Mouse (Mus musculus): ENCODE measurements around the gene Psmb7.

Gene Psmb7

DNA sequence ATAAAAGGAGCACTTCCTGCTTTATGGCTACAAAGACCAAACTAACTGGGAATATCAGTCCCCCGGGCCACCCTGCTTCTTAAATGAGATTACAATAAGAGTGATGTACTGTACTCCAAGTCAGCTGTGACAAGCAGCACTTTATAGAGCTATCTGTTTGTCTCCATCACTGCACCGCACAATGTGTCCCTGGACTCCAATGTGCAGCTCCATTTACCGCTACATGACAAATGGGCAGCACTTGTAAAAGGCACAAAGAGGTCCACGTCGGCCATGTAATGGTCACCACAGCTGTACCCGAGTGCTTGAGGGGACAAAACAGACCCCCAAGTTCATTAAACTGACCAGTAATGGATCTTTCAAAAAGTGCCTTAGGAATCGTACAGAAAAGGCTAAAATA lies 49.0 kb downstream of the Psmb7 start:
- no peak for DNase-seq (ENCODE audit: low read depth in 1 of 2, low spot score in 2 of 2)

DNA sequence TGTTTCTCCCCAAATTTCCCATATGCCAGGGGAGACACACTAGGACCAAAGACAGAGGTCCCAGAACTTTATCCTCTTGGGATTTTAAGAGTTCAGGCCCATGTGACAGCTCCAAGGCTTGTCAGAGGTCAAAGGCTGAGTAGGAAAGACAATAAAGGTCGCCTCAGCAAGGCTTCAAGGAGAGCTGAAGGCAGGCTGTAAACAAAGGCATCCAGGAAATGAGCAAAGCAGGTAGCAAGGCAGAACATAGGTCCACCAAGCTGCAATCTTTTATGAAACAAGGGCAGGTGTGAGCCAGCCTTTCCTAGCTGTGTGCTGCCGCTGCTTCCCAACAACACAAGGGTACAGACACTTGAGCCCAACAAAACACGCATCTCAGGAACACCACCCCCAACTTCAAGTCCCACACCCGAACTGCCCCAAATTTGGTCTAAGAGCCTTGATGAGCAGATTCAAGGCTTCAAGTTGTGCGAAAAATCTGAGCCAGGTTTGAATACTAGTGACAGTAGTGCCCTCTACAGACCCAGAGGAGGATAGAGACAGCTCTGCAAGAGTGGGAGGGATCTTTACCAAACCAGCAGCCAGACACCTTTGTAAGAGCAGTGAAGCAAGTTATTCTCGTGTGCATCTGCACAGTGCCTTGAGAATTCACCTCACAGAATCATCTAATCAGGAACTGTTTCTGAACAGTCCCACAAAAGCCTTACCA lies 52.0 kb downstream of the Psmb7 start:
- no peak for DNase-seq (ENCODE audit: low read depth in 1 of 2, low spot score in 2 of 2)

DNA sequence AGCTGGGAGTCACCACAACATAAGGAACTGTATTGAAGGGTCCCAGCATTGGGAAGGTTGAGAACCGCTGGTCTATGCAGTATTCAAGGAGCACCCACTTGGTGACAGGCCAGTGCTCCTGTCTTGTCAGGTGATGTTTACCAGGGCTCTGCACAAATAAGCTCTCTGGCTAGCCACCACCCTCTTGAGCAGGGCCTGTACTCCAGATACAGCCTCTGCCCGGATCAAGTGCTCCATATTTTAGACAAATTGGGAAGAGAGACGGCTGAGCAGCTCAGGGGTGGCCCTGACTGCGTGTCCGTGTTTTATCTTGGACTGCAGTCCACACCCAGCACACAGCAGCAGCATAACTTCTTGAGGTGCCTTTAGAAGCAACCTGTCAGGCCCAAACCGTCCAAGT lies 57.2 kb downstream of the Psmb7 start:
- no peak for DNase-seq (ENCODE audit: low read depth in 1 of 2, low spot score in 2 of 2)

DNA sequence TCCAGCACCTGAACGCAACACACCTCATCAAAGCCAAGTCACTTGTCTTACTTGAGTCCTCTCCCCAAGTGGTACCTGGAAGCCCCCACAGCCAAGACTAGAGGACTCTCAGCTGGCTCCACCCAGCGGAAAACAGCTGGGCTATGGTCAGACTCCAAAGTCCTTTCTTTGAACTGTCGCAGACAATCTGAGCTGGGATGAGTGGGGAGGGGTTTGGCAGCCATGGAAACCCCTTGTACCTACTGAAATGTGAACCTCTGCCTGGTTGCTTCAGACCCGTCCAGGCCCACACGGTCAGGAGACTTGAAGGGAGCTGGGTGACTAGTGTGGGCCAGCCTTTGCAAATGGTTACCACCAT lies 58.5 kb downstream of the Psmb7 start:
- DNase-seq (ENCODE audit: low read depth in 1 of 2, low spot score in 2 of 2), result no peak

DNA sequence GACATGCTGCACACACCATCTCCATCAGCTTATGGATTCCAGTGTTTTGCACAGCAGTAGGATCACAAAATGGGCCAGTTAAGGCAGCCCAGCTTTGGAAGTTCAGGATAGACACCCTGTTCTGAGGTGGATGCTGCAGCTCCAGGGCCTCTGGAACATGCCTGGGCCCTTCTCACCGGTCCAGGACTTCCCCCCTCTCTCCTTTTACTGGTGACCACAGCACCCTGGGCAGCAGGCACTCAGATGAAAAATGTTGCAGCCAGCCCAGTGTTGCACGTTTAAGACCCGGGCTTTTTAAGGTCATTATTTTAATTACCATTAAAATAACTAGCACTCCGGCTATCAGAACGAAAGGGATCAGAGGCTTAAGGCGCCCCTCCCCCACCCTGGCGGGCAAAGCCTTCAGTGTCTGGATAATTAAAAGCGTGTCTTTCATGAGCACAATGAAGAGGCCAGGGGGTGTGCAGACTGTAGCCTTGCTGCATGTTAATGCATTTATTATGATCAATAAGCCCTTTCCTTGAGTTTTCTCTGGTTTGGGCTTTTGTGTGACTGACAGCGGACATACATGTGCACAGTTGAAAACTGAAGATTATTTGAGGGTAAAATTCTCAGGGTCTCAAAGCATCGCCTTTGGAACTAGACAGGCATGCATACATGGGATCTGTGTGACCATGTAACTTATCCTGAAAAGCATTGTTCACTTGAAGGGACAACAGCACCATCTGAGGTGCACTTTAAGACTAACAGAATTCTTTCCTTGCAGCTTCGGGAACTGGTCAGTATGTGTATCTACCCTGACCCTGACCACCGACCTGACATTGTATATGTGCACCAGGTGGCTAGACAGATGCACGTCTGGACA lies 59.1 kb downstream of the Psmb7 start:
- no peak for DNase-seq (ENCODE audit: low read depth in 1 of 2, low spot score in 2 of 2)

DNA sequence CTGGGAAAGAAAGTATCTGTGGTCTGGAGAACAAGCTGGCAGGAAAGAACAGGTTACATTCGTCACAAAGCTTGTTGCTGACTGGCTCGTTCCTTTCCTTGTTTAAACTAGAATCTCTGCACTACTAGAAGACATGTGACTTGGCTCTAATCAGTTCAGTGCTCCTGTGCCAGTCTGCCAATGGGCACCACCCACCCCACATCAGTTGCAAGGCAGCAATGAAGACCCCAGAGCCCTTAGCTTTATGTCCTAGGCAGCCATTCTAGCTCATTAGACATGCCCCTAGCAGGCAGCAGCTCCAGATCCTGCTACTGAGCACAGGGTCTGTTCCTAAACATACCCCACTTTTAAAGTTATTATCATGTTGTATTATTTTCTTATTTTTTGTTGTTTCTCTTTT lies 59.9 kb downstream of the Psmb7 start:
- no peak for DNase-seq (ENCODE audit: low read depth in 1 of 2, low spot score in 2 of 2)

DNA sequence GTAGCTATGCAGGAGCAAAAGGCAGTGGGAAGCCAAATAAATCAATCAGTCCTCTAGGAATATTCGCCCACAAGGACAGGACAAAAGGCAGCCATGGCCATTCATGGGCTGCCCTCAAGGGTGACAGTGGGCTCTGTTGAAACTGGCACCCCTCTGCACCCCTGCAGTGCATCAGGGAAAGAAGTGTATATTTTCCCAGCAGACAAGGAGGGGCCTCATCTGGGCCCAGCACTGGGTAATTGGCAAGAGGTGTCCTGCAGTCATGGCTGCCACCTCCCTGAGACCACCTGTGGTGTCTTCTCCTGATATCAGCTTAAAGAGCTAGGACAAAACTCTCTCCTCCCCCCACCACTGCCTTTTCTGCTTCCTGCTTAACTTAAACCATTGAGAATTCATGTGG lies 64.4 kb downstream of the Psmb7 start:
- DNase-seq (ENCODE audit: low read depth in 1 of 2, low spot score in 2 of 2), result no peak

DNA sequence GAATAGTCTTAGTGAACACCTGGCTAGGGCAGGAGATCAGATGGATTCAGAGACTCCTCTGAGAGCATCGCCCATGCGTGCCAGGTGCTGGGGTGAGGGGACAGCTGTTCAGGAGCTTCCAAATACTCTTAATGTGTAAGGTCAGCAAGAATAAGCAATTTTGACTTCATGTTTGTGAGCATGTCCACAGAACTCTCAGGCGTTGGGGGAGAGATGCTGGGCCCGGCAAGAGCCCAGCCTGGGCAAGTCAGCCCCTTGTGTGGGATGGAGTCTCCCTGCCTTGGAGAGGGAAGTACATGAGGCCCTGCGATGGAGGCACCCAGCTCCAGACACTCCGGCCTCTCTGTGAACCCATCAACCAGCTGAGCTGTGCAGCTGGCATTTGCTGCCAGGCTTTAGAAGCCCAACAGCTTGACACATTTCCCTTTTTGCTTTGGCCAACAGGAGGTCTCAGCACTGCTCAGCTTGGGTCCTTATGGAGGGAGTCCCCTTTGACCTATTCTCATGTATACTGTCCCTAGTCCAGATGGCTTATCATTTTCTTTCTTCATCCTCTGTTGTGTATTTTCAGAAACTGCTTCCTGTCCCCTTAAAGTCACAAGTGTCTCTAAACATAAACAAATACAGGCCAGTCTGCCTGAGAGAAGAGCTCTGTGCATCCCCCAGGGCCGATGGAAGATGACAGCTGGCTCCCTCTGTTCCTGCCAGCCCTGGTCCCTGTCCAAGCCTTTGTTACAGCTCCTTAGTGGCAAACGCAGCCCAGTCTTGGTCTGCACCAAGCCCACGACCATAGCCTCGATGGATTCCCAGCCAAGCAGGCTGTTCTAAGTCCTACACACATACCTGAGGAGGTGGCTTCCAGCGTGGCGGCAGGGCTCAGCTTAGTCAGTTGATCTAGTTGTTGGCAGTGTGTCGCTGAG lies 65.0 kb downstream of the Psmb7 start:
- no peak for DNase-seq (ENCODE audit: low read depth in 1 of 2, low spot score in 2 of 2)

DNA sequence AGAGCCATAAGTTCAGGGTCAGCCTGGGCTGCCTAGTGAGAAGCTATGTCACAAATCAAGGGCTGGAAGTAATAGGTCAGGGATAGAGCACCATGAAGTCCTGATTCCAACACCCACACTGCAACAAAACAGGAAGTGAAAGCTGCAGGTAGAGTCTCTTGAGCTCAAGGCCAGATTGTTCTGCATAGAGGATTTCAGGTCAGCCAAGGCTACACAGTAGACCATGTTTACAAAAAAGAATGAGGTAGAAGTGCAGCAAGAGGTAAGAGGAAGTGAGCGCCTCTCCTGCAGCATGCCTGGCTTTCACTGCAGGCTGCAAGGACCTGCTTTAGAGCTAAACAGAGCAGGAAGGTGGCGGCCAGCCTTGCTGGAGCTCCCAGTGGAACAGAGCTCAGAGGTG lies 69.2 kb downstream of the Psmb7 start:
- DNase-seq (ENCODE audit: low read depth in 1 of 2, low spot score in 2 of 2), result no peak

DNA sequence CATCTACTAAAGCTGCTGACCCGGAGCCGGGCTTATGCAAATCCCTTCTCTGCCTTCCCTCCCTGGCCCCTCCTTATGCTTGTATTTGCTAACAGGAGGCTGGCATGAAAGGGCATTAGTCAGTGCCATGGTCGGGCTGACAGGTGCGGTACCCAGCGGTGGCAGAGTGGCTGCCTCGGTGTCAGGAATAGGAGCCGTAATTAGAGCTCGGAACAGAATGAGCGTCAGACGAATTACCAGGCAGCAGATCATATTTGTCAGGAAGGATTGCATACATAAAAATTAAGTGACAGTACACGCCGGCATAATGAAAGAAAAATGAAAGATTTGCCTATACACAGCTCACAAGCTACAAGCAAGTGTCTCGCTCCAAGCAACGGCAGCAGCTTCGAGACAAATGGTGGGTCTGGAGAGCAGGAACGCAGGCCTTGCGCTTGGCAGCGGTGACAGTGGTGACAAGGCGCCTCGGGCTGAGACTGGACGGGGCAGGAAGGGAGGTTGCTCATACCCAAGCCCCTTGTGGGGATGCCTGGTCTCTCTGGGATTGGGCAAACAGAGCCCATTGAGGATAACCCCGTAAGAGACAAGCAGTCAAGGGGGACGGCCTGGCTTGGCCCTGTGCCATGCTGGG lies 71.8 kb downstream of the Psmb7 start:
- DNase-seq (ENCODE audit: low read depth in 1 of 2, low spot score in 2 of 2), result no peak

DNA sequence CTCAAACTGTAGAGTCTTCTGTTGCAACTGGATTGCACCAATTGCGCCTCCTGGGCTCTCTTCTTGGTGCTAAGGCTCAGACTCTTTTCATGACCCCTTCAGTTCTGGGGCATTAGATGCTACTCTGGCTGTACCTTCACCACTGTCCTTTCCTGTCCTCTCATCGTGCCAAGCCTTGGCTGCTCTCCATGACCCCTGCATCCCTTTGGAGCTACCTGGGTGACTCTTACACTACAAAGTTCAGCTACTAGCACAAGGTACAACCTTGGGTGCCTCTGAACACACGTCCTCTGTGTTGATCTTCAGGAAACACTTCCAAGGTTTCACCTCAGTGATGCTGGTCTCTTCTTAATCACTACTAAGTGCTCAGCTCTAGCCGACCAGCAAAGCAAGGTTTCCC lies 81.3 kb downstream of the Psmb7 start:
- DNase-seq (ENCODE audit: low read depth in 1 of 2, low spot score in 2 of 2), result no peak

DNA sequence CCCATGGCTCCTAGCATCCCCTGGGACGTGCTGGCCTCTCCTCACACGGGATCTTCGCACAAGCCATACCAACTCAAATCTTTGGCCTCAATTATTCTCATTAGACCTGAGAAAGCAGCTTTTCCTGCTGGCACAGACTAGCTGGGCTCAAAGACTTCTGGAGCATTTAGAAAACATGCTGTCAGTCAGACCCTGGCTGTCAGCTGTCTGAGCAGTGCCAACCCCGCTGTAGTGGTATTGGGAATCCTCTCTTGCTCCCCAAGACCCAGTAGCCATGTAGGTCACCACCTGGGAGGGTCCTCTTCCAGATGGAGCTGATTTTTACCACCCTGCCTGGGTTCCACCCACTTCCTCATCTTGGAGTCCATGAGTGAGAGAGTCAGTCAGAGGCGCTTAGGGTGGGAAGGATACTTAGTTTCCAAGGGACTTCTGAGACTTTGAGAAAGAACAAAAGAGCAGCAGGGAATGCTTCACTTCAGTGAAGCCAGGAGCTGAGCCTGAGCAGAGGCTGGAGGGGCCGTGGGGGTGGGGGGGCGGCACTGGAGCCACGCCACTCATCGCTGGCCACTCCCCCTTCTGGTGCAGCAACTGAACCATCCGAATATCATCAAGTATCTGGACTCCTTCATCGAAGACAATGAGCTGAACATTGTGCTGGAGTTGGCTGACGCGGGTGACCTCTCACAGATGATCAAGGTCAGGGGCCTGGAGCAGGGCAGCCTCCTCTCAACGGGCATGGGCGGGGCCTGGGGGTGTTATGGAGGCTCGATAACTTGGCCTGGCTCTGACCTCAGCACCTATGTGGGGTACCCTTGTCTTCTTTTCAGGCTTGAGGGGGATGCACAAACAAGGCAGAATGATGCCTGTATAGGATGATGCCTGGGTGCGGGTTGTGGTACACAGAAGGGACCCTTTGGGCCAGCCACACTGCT lies 83.3 kb downstream of the Psmb7 start:
- no peak for DNase-seq (ENCODE audit: low read depth in 1 of 2, low spot score in 2 of 2)

DNA sequence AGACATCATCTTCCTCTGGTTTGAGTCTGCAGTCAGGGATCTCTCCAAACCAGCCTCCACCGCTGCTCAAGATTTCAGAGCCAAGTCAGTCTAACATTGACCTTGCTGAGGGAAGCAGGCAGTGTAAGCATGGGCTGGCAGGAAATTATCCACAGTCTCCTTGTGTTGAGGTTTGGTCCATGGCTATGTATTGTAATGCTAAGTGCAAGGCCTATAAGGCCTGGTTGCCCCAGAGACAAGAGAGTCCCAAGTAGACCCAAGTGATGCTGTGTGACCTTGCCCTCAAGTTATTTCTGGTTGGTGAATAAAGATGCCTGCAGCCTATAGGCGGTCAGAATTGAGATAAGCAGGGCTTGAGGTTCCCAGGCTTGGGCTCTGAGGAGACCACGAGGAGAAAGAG lies 87.2 kb downstream of the Psmb7 start:
- no peak for DNase-seq (ENCODE audit: low read depth in 1 of 2, low spot score in 2 of 2)

DNA sequence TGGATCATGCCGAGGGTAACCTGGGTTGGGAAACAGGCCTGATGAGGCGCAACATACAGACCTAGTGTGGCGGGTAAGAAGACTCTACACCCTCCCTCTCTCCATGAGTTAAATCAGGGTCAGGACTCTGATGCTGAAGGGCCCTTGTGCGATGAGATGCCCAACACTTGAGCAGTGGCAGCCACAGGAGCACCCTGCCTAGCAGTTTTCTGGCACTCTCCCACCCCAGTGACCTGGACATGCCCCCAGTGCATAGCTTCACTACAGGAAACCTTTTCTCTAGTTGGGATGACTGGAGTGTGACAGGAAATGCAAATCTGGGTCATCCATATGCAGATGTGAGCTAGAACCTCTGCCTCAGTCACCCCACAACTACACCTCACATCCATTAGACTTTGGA lies 88.2 kb downstream of the Psmb7 start:
- no peak for DNase-seq (ENCODE audit: low read depth in 1 of 2, low spot score in 2 of 2)

DNA sequence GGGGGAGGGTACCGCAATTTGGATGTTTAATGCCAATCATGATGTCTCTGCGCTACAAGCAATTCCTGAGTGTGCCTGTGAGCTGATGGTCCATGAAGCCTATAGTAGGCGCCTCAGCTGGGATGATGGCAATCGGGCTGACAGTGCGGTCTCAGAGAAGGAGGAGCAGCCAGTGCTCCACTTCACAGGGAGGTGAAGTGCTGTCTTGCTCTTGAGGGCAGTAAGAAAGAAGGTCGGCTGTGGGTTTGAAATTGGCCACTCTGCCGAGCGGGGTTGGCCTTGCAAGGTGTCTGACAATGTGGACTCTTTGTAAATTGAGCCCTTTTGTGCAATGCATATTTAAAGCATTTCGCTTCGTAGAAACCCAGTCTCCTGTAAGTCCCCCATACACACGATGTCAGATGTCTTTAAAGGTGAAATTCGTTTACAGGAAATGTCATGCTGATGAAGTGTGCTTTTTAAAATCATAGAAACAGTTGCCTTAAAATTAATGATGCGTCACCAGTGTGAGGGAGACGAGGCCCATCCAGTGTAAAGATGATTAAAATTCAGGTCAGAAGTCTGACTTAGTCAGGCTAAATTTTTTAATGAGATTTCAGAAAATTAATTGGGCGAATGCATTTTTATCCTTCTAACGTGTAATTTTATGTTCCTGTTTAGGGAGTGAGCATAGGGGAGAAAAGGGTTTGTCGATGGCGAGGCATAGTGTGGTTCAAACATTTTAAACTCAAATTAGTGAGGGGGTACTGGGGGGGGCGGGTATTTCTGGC lies 89.5 kb downstream of the Psmb7 start:
- DNase-seq (ENCODE audit: low read depth in 1 of 2, low spot score in 2 of 2), result no peak

DNA sequence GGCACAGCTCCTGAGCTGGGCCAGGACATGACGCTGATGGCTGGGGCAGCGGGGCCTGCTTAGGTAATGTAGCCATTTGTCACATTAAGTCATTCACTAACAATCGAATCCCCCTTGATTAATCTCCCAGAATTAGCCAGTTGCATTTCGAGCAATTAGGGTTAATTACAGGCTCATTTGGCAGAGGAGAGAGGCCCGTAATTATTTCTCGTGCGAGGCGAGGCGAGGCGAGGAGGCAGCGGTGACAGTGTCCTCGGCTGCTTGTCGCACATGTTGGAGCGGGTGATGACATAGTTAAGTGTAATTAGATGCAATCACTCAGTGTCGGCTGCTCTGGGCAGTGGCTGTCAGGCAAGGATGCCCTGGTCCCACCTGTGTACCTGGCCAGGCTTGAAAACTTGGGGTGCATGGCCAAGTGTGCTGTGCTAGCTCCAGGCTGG lies 91.9 kb downstream of the Psmb7 start:
- no peak for DNase-seq (ENCODE audit: low read depth in 1 of 2, low spot score in 2 of 2)

DNA sequence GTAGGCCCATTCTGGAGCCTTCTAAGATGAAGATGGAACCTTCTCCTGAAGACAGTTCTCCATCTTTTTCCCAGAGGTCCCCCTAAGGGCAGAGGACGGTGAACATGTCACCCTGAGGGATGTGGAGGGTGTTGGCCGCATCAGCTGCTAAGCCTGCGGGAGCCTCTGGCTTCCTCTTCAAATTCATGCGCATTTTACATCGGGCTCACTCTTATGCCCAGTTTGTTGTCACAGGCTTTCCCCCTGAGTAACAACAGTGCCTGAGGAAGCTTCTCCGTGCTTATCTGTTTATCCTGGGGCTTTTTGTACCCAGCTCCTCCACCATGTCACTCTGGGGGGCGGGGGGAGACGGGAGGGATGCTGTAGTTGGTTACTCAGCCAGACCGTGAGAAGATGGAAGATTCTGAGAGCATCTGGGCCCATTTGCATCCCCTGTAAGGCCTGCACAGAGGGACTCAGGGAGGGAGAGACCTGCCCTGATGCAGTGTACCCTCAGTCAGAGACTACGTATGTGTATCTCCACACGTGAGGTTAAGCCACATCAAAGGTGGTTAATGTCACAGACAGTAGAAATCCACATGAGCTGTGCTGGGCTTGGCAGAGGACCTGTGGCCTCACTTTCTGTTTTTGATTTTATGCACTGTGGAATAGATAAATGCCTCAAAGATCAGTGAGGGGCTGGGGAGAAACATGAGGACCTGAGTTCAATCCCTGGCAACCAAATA lies 95.9 kb downstream of the Psmb7 start:
- DNase-seq (ENCODE audit: low read depth in 1 of 2, low spot score in 2 of 2), result no peak

DNA sequence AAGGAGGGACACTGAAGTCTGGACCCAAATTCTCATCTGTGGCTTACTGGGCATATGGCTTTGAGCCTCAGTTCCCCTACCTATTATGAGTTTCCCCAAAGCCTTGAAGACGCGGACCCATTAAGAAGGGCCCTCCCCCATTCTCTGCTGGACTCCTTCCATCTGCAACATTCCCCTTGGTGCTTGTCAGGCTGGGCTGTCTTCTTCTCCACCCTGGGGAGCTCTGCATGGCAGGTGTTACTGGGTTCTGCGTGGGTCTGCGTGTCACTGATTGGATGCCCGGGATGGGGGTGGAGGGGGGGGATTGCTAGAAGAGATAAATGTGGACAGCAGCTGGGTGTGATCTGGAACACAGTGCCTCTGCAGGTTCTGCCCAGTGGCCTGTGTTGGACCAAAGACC lies 97.1 kb downstream of the Psmb7 start:
- no peak for DNase-seq (ENCODE audit: low read depth in 1 of 2, low spot score in 2 of 2)

DNA sequence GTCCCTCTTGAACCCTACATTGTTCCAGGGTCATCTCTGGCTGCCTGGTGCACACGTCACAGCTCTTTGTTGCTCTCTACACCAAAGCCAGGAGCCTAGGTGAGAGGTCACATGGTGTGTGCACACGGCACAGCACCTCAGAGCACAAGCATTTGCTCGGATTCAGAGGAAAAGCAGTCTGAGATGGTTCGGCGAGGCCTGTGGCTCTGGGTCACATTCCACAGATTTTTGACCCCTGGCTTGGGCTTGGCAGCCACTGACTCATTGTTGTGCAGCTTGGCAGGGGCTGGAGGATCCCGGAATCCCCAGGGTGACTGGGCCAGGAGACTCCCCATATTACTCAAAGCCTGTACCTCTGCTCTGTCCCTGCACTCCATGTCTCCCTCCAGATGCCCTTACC lies 97.7 kb downstream of the Psmb7 start:
- no peak for DNase-seq (ENCODE audit: low read depth in 1 of 2, low spot score in 2 of 2)
